Mouse (Mus musculus) kidney, adult 2 months (tissue): ENCODE measurements at regions not wholly inside any gene's neighbourhood (a gene's known extent, or its start where the extent isn't known, plus 50 kb on each side); places are given as distances from the start of the nearest gene placed in this dataset.

ENCODE experiments used
- CTCF ChIP-seq: fragments of 200-500 bp; conservative IDR thresholded peaks from 2 replicates; pipeline ENCODE4 v1.5.1; 2011; ENCODE audit warnings: low read depth, mild to moderate bottlenecking, control low read depth, low read length, moderate library complexity, mixed read lengths; ENCODE audit not compliant: insufficient read depth, insufficient read length
- POLR2A ChIP-seq: fragments of 200-500 bp; IDR thresholded peaks from one replicate; pipeline ENCODE4 v1.6.1; 2011; ENCODE audit warnings: low read depth, low read length, control low read depth

- TF ChIP-seq CTCF (no peak), POLR2A (no peak)
These were observed 204.2 kb downstream of the Nuak1 start for GRCm38 (mm10) chr10:84236236-84236635.
